Mouse (Mus musculus): ENCODE results near the gene Cfap44. TPM values are rescaled to one million over a fixed set of nuclear protein-coding genes. Genes with fewer than 3 reads are reported as not detected.
A peak's percentile ranks its signal among the peaks of the same experiment; 100 is the strongest.

Gene Cfap44
- polyA plus RNA-seq, 1 experiment from 2014 or later, result 1.0 TPM

DNA sequence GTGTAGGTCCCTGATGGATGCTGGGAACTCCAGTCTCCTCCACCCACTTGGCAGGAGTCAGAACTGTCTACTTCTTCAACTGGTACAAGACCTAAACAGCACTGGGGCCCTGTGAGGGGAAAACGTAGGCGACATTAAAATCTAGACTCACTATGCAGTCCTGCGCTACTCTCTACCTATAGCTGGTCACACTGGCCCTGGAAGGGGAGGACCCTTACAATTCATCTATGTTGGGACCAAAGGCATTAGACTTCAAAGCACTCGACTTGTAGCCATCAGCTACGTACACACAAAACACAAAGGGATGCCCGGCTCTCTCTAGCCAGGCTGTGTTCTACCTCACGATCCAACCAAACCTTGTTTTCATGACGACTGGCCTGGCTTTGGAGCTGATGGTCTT is 91.1 kb downstream of the Cfap44 start:
- H3K4me1 ChIP-seq, result peaks cover 4% of the 10 kb centered on the region
- WGBS, result 81% methylated on average over 8 of the region's 8 CpGs
- no peak overlapping the region for H3K27ac ChIP-seq
- peaks cover 50% of the 10 kb centered on the region for H3K36me3 ChIP-seq
- no peaks in the 10 kb centered on the region for H3K9me3 ChIP-seq
- no peak overlapping the region for H3K9ac ChIP-seq
- H3K4me3 ChIP-seq, result no peak overlapping the region
- no peak for ATAC-seq (ENCODE audit: low FRiP score, low read depth)
- no peak overlapping the region for H3K4me2 ChIP-seq (replicated peaks)
- no peaks in the 10 kb centered on the region for H3K27me3 ChIP-seq (replicated peaks)

DNA sequence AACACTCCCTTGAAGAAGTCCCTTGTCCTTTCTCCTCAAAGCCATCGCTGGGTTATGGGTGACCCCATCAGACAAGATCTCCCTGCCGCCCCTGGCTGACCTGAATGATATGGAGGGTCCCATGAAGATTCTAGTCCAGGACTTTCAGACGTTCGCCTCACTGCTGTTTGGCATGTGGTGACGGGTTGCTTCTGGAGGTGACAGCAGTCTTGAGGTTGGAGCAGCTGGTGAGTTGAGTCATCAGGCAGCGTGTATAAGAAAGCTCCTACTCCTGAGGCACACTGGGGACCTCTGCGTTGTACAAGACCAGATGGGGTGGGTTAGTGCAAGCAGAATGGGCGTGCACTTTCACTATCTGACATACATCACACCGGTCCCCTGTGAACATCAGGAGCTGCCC is 92.0 kb downstream of the Cfap44 start:
- Histone ChIP-seq H3K4me2 (replicated peaks) (no peak overlapping the region), H3K27ac (no peak overlapping the region), H3K27me3 (replicated peaks) (no peaks in the 10 kb centered on the region), H3K9ac (no peak overlapping the region), H3K4me1 (peaks cover 4% of the 10 kb centered on the region), H3K4me3 (no peak overlapping the region), H3K36me3 (peaks cover 59% of the 10 kb centered on the region), H3K9me3 (no peaks in the 10 kb centered on the region)
- ATAC-seq (ENCODE audit: low FRiP score, low read depth), result no peak
- WGBS, result 91% methylated on average over 9 of the region's 9 CpGs

DNA sequence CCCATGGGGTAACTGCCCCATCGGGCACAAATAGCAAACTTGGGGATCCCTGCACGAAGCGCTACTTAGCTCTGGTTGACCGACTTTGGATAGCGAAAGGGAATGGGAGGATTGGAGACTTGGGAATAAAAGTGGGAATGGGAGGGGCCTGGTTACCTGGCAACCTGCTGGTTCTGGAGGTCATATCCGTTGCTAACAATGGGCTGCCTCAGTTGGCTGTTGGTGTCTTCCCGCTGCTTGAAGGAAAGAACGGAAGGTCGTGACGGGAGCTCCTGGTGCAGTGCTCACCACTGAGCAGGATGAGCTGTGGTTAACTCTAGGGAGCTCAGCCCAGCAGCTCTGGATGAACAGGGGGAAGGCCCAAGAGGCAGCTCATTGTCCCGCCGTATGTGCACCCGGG is 92.6 kb downstream of the Cfap44 start:
- Histone ChIP-seq H3K27me3 (replicated peaks) (no peaks in the 10 kb centered on the region), H3K27ac (no peak overlapping the region), H3K4me3 (no peak overlapping the region), H3K36me3 (peaks cover 65% of the 10 kb centered on the region), H3K9me3 (no peaks in the 10 kb centered on the region), H3K4me1 (peaks cover 2% of the 10 kb centered on the region), H3K4me2 (replicated peaks) (no peak overlapping the region), H3K9ac (no peak overlapping the region)
- no peak for ATAC-seq (ENCODE audit: low FRiP score, low read depth)
- WGBS, result 79% methylated on average over 13 of the region's 13 CpGs

DNA sequence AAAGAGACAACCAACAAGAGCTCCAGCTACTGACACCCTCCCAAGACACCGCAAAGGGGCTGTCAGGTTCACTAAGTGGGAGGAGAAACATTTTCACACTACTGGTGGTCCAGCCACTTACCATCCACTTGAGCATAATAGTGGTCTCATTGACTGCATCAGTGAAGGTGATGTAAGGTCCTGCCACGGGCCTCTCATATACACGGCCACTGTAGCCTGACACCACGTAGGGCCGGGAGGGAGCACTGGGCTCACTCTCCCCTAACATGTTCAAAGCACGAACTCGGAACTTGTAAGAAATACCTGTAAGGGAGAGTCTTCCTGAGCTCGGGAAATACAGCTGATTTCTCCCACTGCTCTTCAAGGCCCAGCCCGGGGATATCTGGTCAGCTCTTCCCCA is 96.5 kb downstream of the Cfap44 start:
- Histone ChIP-seq H3K27me3 (replicated peaks) (no peaks in the 10 kb centered on the region), H3K4me2 (replicated peaks) (no peak overlapping the region), H3K36me3 (peaks cover 90% of the 10 kb centered on the region), H3K9me3 (no peaks in the 10 kb centered on the region), H3K9ac (no peak overlapping the region), H3K27ac (no peak overlapping the region), H3K4me3 (no peak overlapping the region), H3K4me1 (peaks cover 10% of the 10 kb centered on the region)
- WGBS, result 93% methylated on average over 9 of the region's 9 CpGs
- ATAC-seq (ENCODE audit: low FRiP score, low read depth), result no peak

DNA sequence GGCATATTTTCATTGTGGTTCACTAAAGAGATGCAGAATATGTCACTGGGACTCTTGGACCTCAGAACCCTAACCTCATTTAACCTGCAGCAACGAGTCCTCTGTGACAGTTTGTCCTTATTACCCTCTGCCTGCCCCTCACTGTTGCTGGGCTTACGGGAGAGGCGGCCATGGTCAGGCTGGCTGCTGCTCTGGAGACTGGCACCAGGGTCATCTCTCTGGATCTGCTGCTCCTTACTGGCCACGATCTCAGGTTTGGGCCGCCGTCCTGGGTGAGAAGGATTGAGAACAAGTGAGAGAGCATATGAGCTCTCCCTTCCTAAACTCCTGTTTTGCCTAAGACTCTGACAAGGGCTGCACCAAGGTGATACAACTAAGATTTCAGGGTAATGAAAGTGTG is 97.6 kb downstream of the Cfap44 start:
- Histone ChIP-seq H3K9ac (no peak overlapping the region), H3K9me3 (no peaks in the 10 kb centered on the region), H3K4me3 (no peak overlapping the region), H3K4me2 (replicated peaks) (no peak overlapping the region), H3K36me3 (peaks cover 89% of the 10 kb centered on the region), H3K27me3 (replicated peaks) (no peaks in the 10 kb centered on the region), H3K27ac (no peak overlapping the region), H3K4me1 (peaks cover 10% of the 10 kb centered on the region)
- 95% methylated on average over 6 of the region's 6 CpGs for WGBS
- no peak for ATAC-seq (ENCODE audit: low FRiP score, low read depth)

DNA sequence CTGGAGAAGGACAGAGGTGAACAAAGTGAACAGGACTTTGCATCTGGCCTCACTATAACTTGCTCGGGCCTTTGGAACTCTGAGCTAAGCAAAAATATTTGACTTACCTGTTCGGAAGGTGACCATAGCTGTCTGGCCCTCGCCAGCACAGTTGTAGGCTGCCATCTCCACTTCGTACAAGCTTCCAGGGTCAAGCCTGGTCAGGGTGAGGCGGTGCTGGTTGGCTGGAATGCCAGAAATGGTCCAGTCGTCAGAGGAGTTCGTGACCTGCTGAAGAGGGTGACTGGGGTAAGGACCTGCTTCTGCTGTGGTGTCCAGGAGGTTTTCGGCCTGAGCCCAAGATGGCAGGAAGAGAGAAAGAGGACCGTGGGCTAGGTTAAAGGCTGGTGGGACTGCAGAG is 98.1 kb downstream of the Cfap44 start:
- WGBS, result 88% methylated on average over 9 of the region's 9 CpGs
- Histone ChIP-seq H3K36me3 (peaks cover 86% of the 10 kb centered on the region), H3K4me1 (peaks cover 10% of the 10 kb centered on the region), H3K9ac (no peak overlapping the region), H3K27ac (no peak overlapping the region), H3K4me3 (no peak overlapping the region), H3K4me2 (replicated peaks) (no peak overlapping the region), H3K9me3 (no peaks in the 10 kb centered on the region), H3K27me3 (replicated peaks) (no peaks in the 10 kb centered on the region)
- no peak for ATAC-seq (ENCODE audit: low FRiP score, low read depth)

DNA sequence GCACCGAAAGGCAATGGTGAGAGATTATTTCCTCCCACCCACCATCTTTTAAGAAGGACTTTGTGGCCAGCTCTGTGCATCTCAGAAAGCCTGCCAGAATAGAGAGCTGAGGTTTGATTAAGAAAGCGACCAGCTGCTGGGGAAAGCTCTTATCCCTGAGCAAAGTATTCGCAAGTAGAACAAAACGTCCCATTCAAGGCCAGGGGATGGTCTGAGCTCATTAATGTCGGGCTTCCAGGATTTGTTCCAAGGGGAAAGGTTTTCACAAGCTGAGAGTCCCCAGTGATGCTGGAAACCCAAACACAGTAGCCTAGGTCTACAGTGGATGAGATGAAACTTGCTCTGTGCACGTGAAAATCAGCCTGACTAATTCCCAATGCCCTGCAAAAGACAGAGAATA is 99.3 kb downstream of the Cfap44 start:
- no peak overlapping the region for H3K27ac ChIP-seq
- H3K4me1 ChIP-seq, result peaks cover 10% of the 10 kb centered on the region
- no peak overlapping the region for H3K4me2 ChIP-seq (replicated peaks)
- no peak overlapping the region for H3K4me3 ChIP-seq
- no peak overlapping the region for H3K9ac ChIP-seq
- H3K27me3 ChIP-seq (replicated peaks), result no peaks in the 10 kb centered on the region
- 44% methylated on average over 6 of the region's 6 CpGs for WGBS
- H3K36me3 ChIP-seq, result peaks cover 86% of the 10 kb centered on the region
- no peaks in the 10 kb centered on the region for H3K9me3 ChIP-seq
- ATAC-seq (ENCODE audit: low FRiP score, low read depth), result no peak

DNA sequence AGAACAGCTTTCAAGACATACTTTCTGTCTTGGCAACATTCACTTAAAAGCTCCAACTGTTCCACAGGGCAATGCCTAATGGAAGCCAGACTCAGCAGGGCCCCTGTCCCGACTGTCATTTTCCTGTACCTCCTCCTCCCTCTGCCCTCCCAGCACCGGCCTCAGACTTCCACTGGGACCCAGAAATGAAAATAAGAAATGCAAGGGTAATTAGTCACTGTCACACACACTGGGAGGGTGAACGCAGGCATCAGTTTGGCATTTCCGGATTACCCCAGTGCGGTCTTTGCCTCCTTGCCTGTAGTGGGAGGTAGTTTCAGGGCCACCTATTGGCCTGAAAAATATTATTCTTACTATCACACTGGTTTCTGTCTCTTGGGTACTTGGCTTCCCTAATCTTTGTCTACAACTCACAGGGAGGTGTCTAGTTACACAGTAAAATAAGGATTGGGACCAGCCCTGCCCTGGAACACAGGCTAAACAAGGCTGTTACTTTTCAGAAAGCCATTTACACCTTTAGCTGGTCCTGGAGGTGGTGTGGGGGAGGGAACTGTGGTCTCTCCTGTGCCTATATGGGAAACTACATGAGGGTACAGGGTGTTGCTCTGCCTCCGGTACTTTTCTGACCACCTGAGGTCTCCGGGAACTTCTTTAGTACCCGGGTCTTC is 100.0 kb downstream of the Cfap44 start:
- no peak overlapping the region for H3K4me3 ChIP-seq
- 49% methylated on average over 8 of the region's 8 CpGs for WGBS
- peaks cover 10% of the 10 kb centered on the region for H3K4me1 ChIP-seq
- no peak overlapping the region for H3K4me2 ChIP-seq (replicated peaks)
- H3K27ac ChIP-seq, result peak overlapping the region; percentile 26; the same call in 1 of the 2 replicates
- no peak overlapping the region for H3K9ac ChIP-seq
- H3K9me3 ChIP-seq, result no peaks in the 10 kb centered on the region
- no peak for ATAC-seq (ENCODE audit: low FRiP score, low read depth)
- peaks cover 85% of the 10 kb centered on the region for H3K36me3 ChIP-seq
- no peaks in the 10 kb centered on the region for H3K27me3 ChIP-seq (replicated peaks)

DNA sequence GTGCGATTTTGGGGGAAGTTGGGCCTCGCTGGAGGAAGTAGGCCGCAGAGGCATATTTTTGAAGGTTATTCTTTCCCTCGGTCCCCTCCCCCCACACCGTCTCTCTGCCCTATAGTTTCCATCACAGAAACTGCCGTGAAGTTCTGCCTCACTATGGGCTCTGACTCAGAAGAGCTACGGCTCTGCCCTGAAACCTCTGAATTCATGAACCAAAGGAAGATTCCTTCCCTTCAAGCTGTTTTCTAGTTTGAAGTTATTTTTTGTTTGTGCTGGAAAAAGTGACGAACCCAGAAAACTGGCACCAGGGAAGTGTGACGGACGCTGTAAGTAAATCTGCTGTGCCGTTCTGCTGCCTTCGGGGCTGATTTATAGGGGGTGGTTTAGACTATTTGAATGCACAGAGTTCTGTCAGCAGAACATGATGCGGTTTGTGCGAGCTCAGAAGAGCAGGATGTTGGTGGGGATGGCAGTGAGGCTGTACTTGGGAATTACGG is 102.4 kb downstream of the Cfap44 start:
- no peak overlapping the region for H3K4me2 ChIP-seq (replicated peaks)
- no peak for ATAC-seq (ENCODE audit: low FRiP score, low read depth)
- H3K9me3 ChIP-seq, result no peaks in the 10 kb centered on the region
- peaks cover 10% of the 10 kb centered on the region for H3K4me1 ChIP-seq
- 72% methylated on average over 15 of the region's 15 CpGs for WGBS
- no peak overlapping the region for H3K9ac ChIP-seq
- no peak overlapping the region for H3K4me3 ChIP-seq
- H3K36me3 ChIP-seq, result peaks cover 85% of the 10 kb centered on the region
- no peaks in the 10 kb centered on the region for H3K27me3 ChIP-seq (replicated peaks)
- H3K27ac ChIP-seq, result no peak overlapping the region

DNA sequence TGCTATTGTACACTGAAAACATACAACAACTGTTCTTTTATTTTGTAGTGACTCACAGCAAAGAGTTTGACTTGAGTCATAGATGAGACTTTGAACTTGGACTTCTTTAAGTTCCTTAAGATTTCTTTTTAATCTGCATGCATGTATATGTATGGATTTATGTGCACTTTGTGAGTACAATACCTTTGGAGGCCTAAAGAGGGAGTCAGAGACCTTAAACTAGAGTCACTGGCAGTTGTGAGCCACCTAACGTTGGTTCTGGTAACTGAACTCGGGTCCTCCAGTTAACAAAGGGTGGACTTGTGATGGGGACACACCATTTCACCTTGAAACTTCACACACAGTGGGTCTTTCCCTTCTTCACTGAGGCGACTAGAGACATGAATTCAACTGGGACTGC is 103.9 kb downstream of the Cfap44 start:
- peaks cover 10% of the 10 kb centered on the region for H3K4me1 ChIP-seq
- H3K36me3 ChIP-seq, result peaks cover 84% of the 10 kb centered on the region
- no peaks in the 10 kb centered on the region for H3K27me3 ChIP-seq (replicated peaks)
- H3K4me3 ChIP-seq, result no peak overlapping the region
- no peak overlapping the region for H3K4me2 ChIP-seq (replicated peaks)
- 97% methylated on average over 3 of the region's 3 CpGs for WGBS
- H3K9me3 ChIP-seq, result no peaks in the 10 kb centered on the region
- no peak for ATAC-seq (ENCODE audit: low FRiP score, low read depth)
- no peak overlapping the region for H3K9ac ChIP-seq
- no peak overlapping the region for H3K27ac ChIP-seq

DNA sequence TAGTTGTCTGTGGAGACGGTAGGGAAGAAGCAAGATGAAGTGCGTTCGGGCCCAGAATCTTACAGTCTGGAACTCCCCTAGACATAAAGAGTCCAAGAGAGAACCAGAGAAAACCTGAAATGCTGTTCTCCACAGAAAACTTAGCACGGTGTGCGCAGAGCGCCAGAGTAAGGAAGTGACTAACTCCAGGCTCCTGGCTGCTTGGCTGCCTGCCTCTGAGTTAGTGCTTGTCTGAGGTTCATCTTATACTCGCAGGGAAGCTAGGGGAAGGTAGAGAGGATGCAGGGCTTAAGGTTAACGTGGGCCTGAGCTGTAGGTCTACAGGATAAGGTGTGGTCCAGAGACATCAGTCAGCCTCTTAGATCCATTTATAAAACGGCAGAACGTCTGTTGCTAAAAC is 107.2 kb downstream of the Cfap44 start:
- H3K27ac ChIP-seq, result no peak overlapping the region
- ATAC-seq (ENCODE audit: low FRiP score, low read depth), result no peak
- H3K9ac ChIP-seq, result no peak overlapping the region
- H3K4me2 ChIP-seq (replicated peaks), result no peak overlapping the region
- H3K27me3 ChIP-seq (replicated peaks), result no peaks in the 10 kb centered on the region
- no peak overlapping the region for H3K4me3 ChIP-seq
- H3K9me3 ChIP-seq, result no peaks in the 10 kb centered on the region
- H3K36me3 ChIP-seq, result peaks cover 76% of the 10 kb centered on the region
- WGBS, result 92% methylated on average over 10 of the region's 10 CpGs
- no peaks in the 10 kb centered on the region; the same call in 1 of the 2 replicates for H3K4me1 ChIP-seq

DNA sequence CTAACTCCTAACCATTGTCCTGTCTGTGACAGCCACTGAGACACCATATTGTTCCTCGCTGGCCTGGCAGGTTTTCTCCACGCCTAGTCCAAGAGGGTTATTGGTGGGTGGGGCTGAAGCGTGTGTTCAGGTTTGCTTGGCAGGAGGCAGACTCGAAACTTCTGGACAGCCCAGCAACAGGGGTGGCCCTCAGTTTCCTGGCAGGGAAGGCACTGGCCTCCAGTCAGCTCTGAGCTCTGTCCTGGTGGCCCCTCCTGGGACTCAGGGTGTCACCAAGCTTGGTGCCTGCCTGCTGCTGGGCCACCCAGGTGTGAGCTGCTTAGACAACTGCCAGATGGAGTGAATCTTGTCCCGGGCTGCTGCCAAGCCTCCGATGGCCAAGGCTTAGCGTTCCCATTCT is 107.7 kb downstream of the Cfap44 start:
- ATAC-seq (ENCODE audit: low FRiP score, low read depth), result no peak
- Histone ChIP-seq H3K36me3 (peaks cover 77% of the 10 kb centered on the region), H3K27me3 (replicated peaks) (no peaks in the 10 kb centered on the region), H3K9me3 (no peaks in the 10 kb centered on the region), H3K9ac (no peak overlapping the region), H3K27ac (no peak overlapping the region), H3K4me3 (no peak overlapping the region), H3K4me2 (replicated peaks) (no peak overlapping the region), H3K4me1 (no peaks in the 10 kb centered on the region; the same call in 1 of the 2 replicates)
- WGBS, result 85% methylated on average over 7 of the region's 7 CpGs

Measured in neural tube, embryonic 12.5 days (tissue).